Mouse (Mus musculus): ENCODE measurements around the gene Ahnak2. TPM values are rescaled to one million over a fixed set of nuclear protein-coding genes. Genes with fewer than 3 reads are reported as not detected.

Ahnak2 gene
- total RNA-seq, 2 experiments from 2014 or later: 8.1 to 8.2 TPM

GRCm38 (mm10) chr12:112764991-112765390, 37.5 kb downstream of the Ahnak2 start:
- DNase-seq (ENCODE audit: extremely low spot score in 1 of 2, low spot score in 2 of 2): no peak
- H3K4me3 ChIP-seq: no peak overlapping the region
- no peak overlapping the region for H3K27ac ChIP-seq
- TF ChIP-seq CTCF (IDR thresholded peaks at IDR 0.05): no peak
- intact Hi-C loops (cut with DNase I): no loop called here

- TF ChIP-seq CTCF (IDR thresholded peaks at IDR 0.05): no peak
- no peak overlapping the region for H3K4me3 ChIP-seq
- intact Hi-C loops (cut with DNase I): no loop called here
- H3K27ac ChIP-seq: no peak overlapping the region
- DNase-seq (ENCODE audit: extremely low spot score in 1 of 2, low spot score in 2 of 2): no peak
These were observed 38.3 kb downstream of the Ahnak2 start for GRCm38 (mm10) chr12:112764141-112764540.

GRCm38 (mm10) chr12:112763176-112763575, 39.3 kb downstream of the Ahnak2 start:
- no peak for DNase-seq (ENCODE audit: extremely low spot score in 1 of 2, low spot score in 2 of 2)
- H3K4me3 ChIP-seq: no peak overlapping the region
- intact Hi-C loops (cut with DNase I): no loop called here
- no peak for TF ChIP-seq CTCF (IDR thresholded peaks at IDR 0.05)
- no peak overlapping the region for H3K27ac ChIP-seq

- no peak for DNase-seq (ENCODE audit: extremely low spot score in 1 of 2, low spot score in 2 of 2)
These were observed 40.4 kb downstream of the Ahnak2 start for GRCm38 (mm10) chr12:112762018-112762417.

GRCm38 (mm10) chr12:112761411-112761810, 41.0 kb downstream of the Ahnak2 start:
- Histone ChIP-seq H3K4me3 (no peak overlapping the region), H3K27ac (no peak overlapping the region)
- DNase-seq (ENCODE audit: extremely low spot score in 1 of 2, low spot score in 2 of 2): no peak
- intact Hi-C loops (cut with DNase I): no loop called here
- TF ChIP-seq CTCF (IDR thresholded peaks at IDR 0.05): no peak

More at GRCm38 (mm10) chr12:112762018-112762417, 40.4 kb downstream of the Ahnak2 start:
- H3K4me3 ChIP-seq: no peak overlapping the region
- no peak for TF ChIP-seq CTCF (IDR thresholded peaks at IDR 0.05)
- no peak overlapping the region for H3K27ac ChIP-seq
- intact Hi-C loops (cut with DNase I): no loop called here

- H3K4me3 ChIP-seq: no peak within 1 kb of the TSS
- H3K27ac ChIP-seq: no peak within 1 kb of the TSS; the same call in 1 of the 2 replicates
- no peak for DNase-seq (ENCODE audit: extremely low spot score in 1 of 2, low spot score in 2 of 2)
- no peak for TF ChIP-seq CTCF (IDR thresholded peaks at IDR 0.05)
- intact Hi-C loops (cut with DNase I): no loop called here
These were observed 42.1 kb downstream of the Ahnak2 start, which contains the start of gene Pld4 for GRCm38 (mm10) chr12:112760154-112760926. Gene Pld4, plus strand, starts transcription at chr12:112760655.

GRCm38 (mm10) chr12:112759471-112759870, 43.0 kb downstream of the Ahnak2 start:
- TF ChIP-seq CTCF (IDR thresholded peaks at IDR 0.05): no peak
- Histone ChIP-seq H3K4me3 (no peak overlapping the region), H3K27ac (no peak overlapping the region)
- DNase-seq (ENCODE audit: extremely low spot score in 1 of 2, low spot score in 2 of 2): no peak
- intact Hi-C loops (cut with DNase I): no loop called here

- Histone ChIP-seq H3K4me3 (no peak overlapping the region), H3K27ac (no peak overlapping the region)
- no peak for TF ChIP-seq CTCF (IDR thresholded peaks at IDR 0.05)
- intact Hi-C loops (cut with DNase I): no loop called here
- no peak for DNase-seq (ENCODE audit: extremely low spot score in 1 of 2, low spot score in 2 of 2)
These were observed 44.6 kb downstream of the Ahnak2 start for GRCm38 (mm10) chr12:112757896-112758295.

- H3K4me3 ChIP-seq: no peak overlapping the region
- TF ChIP-seq CTCF (IDR thresholded peaks at IDR 0.05): no peak
- intact Hi-C loops (cut with DNase I): no loop called here
- no peak overlapping the region for H3K27ac ChIP-seq
- no peak for DNase-seq (ENCODE audit: extremely low spot score in 1 of 2, low spot score in 2 of 2)
These were observed 46.6 kb downstream of the Ahnak2 start for GRCm38 (mm10) chr12:112755900-112756299.

- no peak for TF ChIP-seq CTCF (IDR thresholded peaks at IDR 0.05)
- Histone ChIP-seq H3K4me3 (no peak overlapping the region), H3K27ac (no peak overlapping the region)
- DNase-seq (ENCODE audit: extremely low spot score in 1 of 2, low spot score in 2 of 2): no peak
- intact Hi-C loops (cut with DNase I): loop anchor here (5.0 kb wide), 1 partner anchor 40 kb away; no protein-coding TSS in a partner anchor
These were observed 50.1 kb downstream of the Ahnak2 start for GRCm38 (mm10) chr12:112752399-112752798.

GRCm38 (mm10) chr12:112750976-112751375, 51.5 kb downstream of the Ahnak2 start:
- no peak overlapping the region for H3K27ac ChIP-seq
- no peak for TF ChIP-seq CTCF (IDR thresholded peaks at IDR 0.05)
- no peak for DNase-seq (ENCODE audit: extremely low spot score in 1 of 2, low spot score in 2 of 2)
- no peak overlapping the region for H3K4me3 ChIP-seq
- intact Hi-C loops (cut with DNase I): loop anchor here (5.0 kb wide), 1 partner anchor 41 kb away; no protein-coding TSS in a partner anchor

GRCm38 (mm10) chr12:112747606-112747970, 54.9 kb downstream of the Ahnak2 start:
- TF ChIP-seq CTCF (IDR thresholded peaks at IDR 0.05): no peak
- Histone ChIP-seq H3K4me3 (no peak overlapping the region), H3K27ac (no peak overlapping the region)
- no peak for DNase-seq (ENCODE audit: extremely low spot score in 1 of 2, low spot score in 2 of 2)
- intact Hi-C loops (cut with DNase I): loop anchor here (5.0 kb wide), 1 partner anchor 60 kb away; the partner anchor contains the start of gene Clba1

Measured in left cerebral cortex, adult 2 months (tissue).